Mouse (Mus musculus): Measurements from ENCODE around the gene Gm15013.
"Not testable (repeated sequence)": the region's sequence is repeated elsewhere in the genome, so short reads cannot be mapped to it uniquely, and the experiment has no call there.

The Gm15013 gene

GRCm38 (mm10) chrX:139714381-139714780 lies at the start of gene Gm15013:
Gene Gm15013, minus strand, starts transcription at chrX:139714481.
- DNase-seq = no peak

- peak; percentile 13 for DNase-seq
These were observed 48.3 kb upstream of the Gm15013 start for GRCm38 (mm10) chrX:139762546-139762945.

- not testable (repeated sequence) for DNase-seq
These were observed 44.4 kb upstream of the Gm15013 start for GRCm38 (mm10) chrX:139758634-139759033.

DNA sequence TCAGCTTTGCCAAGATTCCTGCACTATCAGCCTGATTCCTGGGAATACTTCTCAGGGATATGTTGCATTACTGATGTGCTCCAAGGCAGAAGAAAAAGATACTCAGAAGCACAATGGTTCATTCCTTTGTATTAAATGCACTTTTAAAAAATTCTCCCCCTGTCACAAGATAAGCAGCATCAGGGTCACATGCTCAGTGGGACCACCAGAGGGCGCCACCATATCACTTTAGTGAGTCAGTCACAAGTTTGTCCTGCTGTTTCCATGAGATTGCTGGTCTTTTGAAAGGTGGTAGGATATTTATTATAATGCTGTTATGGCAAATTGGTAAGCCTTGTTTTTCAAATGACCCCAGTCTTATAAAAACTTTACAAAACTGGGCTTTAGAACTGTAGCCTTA lies 37.6 kb upstream of the Gm15013 start:
- DNase-seq = peak; percentile 10

DNA sequence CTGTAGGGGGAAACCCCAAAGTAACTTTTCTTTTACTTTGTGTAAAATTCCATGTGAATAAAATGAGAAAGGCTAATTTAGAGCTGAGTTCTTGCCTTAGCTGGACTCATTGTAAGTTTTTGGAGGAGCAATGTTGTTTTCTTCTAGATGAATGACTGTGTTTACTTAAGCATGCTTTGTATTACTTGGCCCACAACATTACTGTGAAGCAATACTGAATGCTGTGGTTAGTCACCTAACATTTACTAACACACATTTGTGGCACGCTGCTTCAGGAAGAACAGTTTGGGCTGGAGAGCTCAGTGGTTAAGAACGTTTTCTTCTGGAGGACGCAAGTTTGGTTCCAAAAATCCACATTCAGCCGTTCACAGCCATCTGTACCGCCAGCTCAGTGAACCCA lies 22.8 kb upstream of the Gm15013 start:
- no peak for DNase-seq

DNA sequence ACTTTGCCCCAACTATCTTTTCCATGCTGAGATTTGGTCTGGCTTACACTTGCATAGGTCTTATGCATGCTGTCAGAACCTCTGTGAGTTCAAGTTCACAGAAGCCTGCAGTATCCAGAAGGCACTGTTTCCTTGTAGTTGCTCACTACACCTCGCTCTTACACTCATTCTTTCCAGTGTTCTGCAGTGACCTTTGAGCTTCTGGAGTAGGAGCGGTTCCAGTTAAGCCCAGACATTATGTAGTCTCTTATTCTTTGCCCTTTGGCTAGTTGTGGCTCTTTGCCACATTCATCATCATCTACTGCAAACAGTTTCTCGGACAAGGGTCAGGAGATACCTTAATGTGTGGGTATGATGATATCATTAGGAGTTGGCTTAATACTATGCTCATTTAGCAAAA lies 16.3 kb upstream of the Gm15013 start:
- no peak for DNase-seq

- DNase-seq = no peak
These were observed 8.1 kb upstream of the Gm15013 start for GRCm38 (mm10) chrX:139722350-139722749.

DNA sequence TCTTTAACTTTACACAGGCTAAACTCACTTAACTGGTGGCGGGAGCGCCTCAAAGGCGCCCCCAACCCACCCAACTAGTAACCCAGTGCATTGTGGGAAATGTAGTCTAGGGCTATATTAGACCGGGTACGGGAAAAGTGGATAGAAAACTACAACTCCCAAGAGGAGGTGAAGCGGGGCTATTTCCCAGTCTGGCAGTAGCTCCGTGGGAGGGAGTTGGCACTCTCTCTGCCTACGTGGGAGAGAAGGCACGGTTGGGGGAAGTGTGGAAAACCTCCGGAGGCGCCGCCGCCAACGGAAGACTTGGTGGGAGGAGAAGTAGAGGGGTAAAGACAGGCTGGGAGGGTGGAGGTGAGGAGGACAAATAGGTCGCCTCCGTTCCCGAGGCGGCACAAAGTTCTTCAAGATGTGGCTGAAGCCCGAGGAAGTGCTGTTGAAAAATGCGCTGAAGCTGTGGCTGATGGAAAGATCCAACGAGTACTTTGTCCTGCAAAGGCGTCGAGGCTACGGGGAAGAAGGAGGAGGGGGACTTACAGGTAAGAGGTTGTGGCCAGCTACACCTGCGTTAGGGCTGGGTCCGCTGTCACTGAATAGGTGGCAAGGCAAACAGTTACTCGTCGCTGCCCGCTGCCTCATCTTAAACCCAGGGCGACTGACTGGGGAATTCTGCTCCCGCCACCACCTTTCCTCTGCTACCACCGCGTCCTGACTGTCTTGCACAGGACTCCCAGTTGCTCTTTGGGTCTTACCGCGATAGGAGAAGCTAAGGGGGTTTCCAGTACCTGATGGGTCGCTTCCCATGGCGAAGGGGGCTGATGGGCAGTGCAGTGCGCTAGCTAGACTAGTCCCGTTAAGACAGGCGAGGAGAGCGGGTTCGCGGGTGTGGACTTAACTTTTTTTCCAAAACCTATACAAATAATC lies 29.2 kb downstream of the Gm15013 start, which contains the start of gene Tbc1d8b:
Tbc1d8b (plus strand) TSS at position 222 of the 921 bp plus-strand sequence.
- peak; percentile 80 for DNase-seq

- DNase-seq = no peak
These were observed 29.9 kb downstream of the Gm15013 start for GRCm38 (mm10) chrX:139684410-139684774.

DNA sequence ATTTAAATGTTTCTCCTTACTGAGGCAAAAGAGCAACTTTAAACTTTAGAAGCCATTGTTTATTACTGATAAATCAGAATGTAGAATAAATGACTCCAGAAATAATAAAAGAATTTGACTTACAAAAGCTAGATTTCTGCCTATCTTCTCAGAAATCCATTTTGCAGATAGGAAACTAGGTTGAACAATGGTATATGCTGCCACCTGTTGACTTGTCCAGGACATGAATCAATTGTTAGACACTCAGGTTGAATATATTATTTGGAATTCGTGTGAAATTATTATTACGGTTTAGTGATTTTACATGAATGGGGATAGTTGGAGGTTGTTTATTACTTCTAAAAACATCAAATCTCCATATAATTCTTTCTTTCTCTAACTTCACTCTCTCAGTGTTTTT lies 48.5 kb downstream of the Gm15013 start:
- DNase-seq = no peak

Data from right cerebral cortex, adult 18-20 months (tissue).